Mouse (Mus musculus): ENCODE measurements around the gene Svip. TPM values are rescaled to one million over a fixed set of nuclear protein-coding genes. Genes with fewer than 3 reads are reported as not detected.

The Svip gene
- total RNA-seq, 1 experiment, result 3.3 TPM

DNA sequence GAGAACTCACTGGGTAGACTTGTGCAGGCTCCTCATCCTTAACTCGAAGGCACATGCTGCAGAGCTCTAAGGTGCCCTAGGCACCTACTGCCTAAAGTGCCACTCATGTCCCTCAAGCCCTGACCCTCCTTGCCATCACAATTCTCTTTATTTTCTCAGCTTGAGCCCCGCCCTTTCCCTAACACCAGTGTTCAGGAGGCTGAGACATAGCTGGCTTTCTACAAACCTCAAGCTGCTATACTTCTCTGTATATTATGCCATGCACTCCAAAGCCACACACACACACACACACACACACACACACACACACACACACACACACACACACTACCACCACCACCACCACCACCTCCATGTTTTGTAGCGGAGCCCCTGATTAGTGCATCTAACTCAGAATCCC, 9.8 kb upstream of the Svip start, which contains the start of gene 1700015G11Rik:
1700015G11Rik (minus strand) TSS at position 101 of the 400 bp plus-strand sequence.
- Histone ChIP-seq H3K27ac (ENCODE audit: insufficient read depth, low read depth, low read length, poor library complexity, severe bottlenecking) (no peak within 1 kb of the TSS), H3K4me1 (ENCODE audit: control insufficient read depth in 2 of 2, insufficient read depth in 2 of 2, low read length in 2 of 2, poor library complexity in 1 of 2) (no peaks in the 10 kb centered on the region), H3K9ac (ENCODE audit: insufficient read depth, low read depth, low read length, poor library complexity, severe bottlenecking) (no peak within 1 kb of the TSS), H3K4me3 (ENCODE audit: insufficient read depth in 1 of 2, low read depth in 1 of 2, low read length in 2 of 2, poor library complexity in 1 of 2, severe bottlenecking in 1 of 2) (no peak within 1 kb of the TSS), H3K36me3 (ENCODE audit: control insufficient read depth, insufficient read depth, low read length, poor library complexity, severe bottlenecking) (no peaks in the 10 kb centered on the region), H3K9me3 (ENCODE audit: control insufficient read depth, insufficient read depth, low read depth, low read length) (no peaks in the 10 kb centered on the region)
- DNase-seq (ENCODE audit: low read depth, low spot score), result no peak
- in situ Hi-C loops (cut with MboI; ENCODE audit: low sequenced_read_pairs in 2 of 2, unreplicated experiment in 2 of 2), result no loop called here
- TF ChIP-seq ZC3H11A (IDR thresholded peaks at IDR 0.05; ENCODE audit: borderline replicate concordance, low read depth, low read length), result no peak

DNA sequence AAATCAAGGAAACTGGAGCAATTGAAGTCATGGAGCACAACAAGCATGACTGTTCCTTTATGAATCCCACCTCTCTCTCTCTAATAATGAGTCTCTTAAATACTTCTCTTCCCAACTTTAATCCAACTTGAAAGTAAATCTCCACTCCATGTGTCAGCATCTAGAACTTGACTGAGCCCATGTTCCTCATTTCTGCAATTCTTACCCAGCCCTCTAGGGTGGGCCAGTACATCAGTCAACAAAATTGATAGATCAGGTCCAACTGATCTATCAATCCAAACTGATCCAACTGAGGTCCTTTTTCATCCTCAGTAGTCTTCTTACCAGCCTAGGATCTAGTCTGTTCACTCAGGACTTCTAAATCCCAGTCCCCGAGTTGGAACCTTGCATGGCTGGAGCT, 9.4 kb upstream of the Svip start:
- in situ Hi-C loops (cut with MboI; ENCODE audit: low sequenced_read_pairs in 2 of 2, unreplicated experiment in 2 of 2), result no loop called here
- no peak overlapping the region for H3K9ac ChIP-seq (ENCODE audit: insufficient read depth, low read depth, low read length, poor library complexity, severe bottlenecking)

DNA sequence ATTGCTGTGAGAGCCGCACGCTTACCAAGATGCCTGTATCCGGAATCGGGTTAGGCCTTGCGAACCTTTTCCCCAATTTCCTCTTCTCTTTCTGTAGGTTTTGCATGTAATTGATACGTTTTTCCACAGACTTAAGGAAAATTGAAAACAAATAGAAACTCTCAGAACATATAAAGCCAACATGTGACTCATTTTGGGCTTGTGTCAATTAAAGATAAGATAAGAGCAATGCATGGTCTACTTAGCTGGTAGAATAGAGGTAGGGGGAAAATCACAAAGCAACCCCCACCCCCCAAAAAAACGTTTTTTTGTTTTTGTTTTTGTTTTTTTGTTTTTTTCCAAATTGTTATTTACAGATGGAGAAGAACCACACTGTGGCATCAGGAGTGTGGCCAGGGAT, 7.6 kb upstream of the Svip start:
- Histone ChIP-seq H3K4me1 (ENCODE audit: control insufficient read depth in 2 of 2, insufficient read depth in 2 of 2, low read length in 2 of 2, poor library complexity in 1 of 2) (no peaks in the 10 kb centered on the region), H3K27ac (ENCODE audit: insufficient read depth, low read depth, low read length, poor library complexity, severe bottlenecking) (no peak overlapping the region), H3K9ac (ENCODE audit: insufficient read depth, low read depth, low read length, poor library complexity, severe bottlenecking) (no peak overlapping the region), H3K4me3 (ENCODE audit: insufficient read depth in 1 of 2, low read depth in 1 of 2, low read length in 2 of 2, poor library complexity in 1 of 2, severe bottlenecking in 1 of 2) (no peak overlapping the region), H3K9me3 (ENCODE audit: control insufficient read depth, insufficient read depth, low read depth, low read length) (no peaks in the 10 kb centered on the region), H3K36me3 (ENCODE audit: control insufficient read depth, insufficient read depth, low read length, poor library complexity, severe bottlenecking) (no peaks in the 10 kb centered on the region)
- no peak for DNase-seq (ENCODE audit: low read depth, low spot score)
- in situ Hi-C loops (cut with MboI; ENCODE audit: low sequenced_read_pairs in 2 of 2, unreplicated experiment in 2 of 2), result no loop called here
- no peak for TF ChIP-seq CHD2 (IDR thresholded peaks at IDR 0.05; ENCODE audit: low read depth, low read length)

More for the DNA sequence above, 9.4 kb upstream of the Svip start:
- Histone ChIP-seq H3K4me1 (ENCODE audit: control insufficient read depth in 2 of 2, insufficient read depth in 2 of 2, low read length in 2 of 2, poor library complexity in 1 of 2) (no peaks in the 10 kb centered on the region), H3K4me3 (ENCODE audit: insufficient read depth in 1 of 2, low read depth in 1 of 2, low read length in 2 of 2, poor library complexity in 1 of 2, severe bottlenecking in 1 of 2) (no peak overlapping the region), H3K9me3 (ENCODE audit: control insufficient read depth, insufficient read depth, low read depth, low read length) (no peaks in the 10 kb centered on the region), H3K27ac (ENCODE audit: insufficient read depth, low read depth, low read length, poor library complexity, severe bottlenecking) (no peak overlapping the region), H3K36me3 (ENCODE audit: control insufficient read depth, insufficient read depth, low read length, poor library complexity, severe bottlenecking) (no peaks in the 10 kb centered on the region)
- TF ChIP-seq ZNF384 (IDR thresholded peaks at IDR 0.05; ENCODE audit: low read depth, low read length) (no peak), HCFC1 (IDR thresholded peaks at IDR 0.05; ENCODE audit: borderline replicate concordance, insufficient read depth, low read length) (no peak)
- no peak for DNase-seq (ENCODE audit: low read depth, low spot score)

DNA sequence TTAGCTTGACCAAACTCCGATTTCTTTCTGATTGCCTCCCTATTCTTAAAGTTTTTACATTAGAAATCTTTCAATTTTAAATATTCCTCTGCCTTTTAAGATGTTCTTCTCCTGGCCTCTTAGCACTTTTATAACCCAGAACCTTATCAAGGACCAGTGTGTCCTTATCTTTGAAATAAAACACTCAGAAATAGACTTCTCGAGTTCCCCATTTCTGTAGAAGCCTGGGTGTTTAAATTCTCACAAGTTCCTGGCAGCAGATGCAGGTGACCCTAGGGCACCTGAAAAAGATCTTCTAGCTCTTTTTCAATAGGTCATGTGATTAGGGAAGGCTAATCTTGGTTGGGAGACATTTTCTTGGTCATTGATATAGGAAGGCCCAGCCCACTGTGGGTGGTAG, 1.3 kb upstream of the Svip start:
- in situ Hi-C loops (cut with MboI; ENCODE audit: low sequenced_read_pairs in 2 of 2, unreplicated experiment in 2 of 2), result no loop called here
- no peak for TF ChIP-seq HCFC1 (IDR thresholded peaks at IDR 0.05; ENCODE audit: borderline replicate concordance, insufficient read depth, low read length)
- TF ChIP-seq ZNF384 (IDR thresholded peaks at IDR 0.05; ENCODE audit: low read depth, low read length), result no peak
- TF ChIP-seq CHD2 (IDR thresholded peaks at IDR 0.05; ENCODE audit: low read depth, low read length), result no peak
- TF ChIP-seq MAFK (IDR thresholded peaks at IDR 0.05; ENCODE audit: insufficient read depth, low read depth, low read length), result no peak
- no peak for TF ChIP-seq ZC3H11A (IDR thresholded peaks at IDR 0.05; ENCODE audit: borderline replicate concordance, low read depth, low read length)
- H3K4me3 ChIP-seq (ENCODE audit: insufficient read depth in 1 of 2, low read depth in 1 of 2, low read length in 2 of 2, poor library complexity in 1 of 2, severe bottlenecking in 1 of 2), result no peak overlapping the region
- DNase-seq (ENCODE audit: low read depth, low spot score), result no peak
- H3K27ac ChIP-seq (ENCODE audit: insufficient read depth, low read depth, low read length, poor library complexity, severe bottlenecking), result no peak overlapping the region
- H3K4me1 ChIP-seq (ENCODE audit: control insufficient read depth in 2 of 2, insufficient read depth in 2 of 2, low read length in 2 of 2, poor library complexity in 1 of 2), result peaks cover 3 to 4% of the 10 kb centered on the region in 2 experiments; a peak in 2 of 4 replicates
- no peaks in the 10 kb centered on the region for H3K9me3 ChIP-seq (ENCODE audit: control insufficient read depth, insufficient read depth, low read depth, low read length)
- H3K9ac ChIP-seq (ENCODE audit: insufficient read depth, low read depth, low read length, poor library complexity, severe bottlenecking), result no peak overlapping the region
- H3K36me3 ChIP-seq (ENCODE audit: control insufficient read depth, insufficient read depth, low read length, poor library complexity, severe bottlenecking), result no peaks in the 10 kb centered on the region

DNA sequence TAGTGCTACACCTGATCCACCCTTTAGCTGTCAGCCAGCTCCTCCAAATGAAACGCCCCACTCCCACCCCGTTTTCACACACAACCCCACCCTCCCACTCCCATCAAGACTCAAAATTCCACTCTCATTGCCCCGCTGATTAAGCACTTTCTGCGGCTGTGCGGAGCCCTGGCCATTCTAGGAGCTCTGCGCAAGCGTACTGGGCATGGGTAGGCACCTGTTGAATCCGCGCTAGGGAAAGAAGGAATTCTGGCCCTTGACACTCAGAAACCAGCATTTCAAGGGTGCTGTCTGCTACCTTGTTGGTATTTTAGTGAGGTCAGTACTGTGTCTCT, 445 bp upstream of the Svip start:
- no peak overlapping the region for H3K27ac ChIP-seq (ENCODE audit: insufficient read depth, low read depth, low read length, poor library complexity, severe bottlenecking)
- H3K9me3 ChIP-seq (ENCODE audit: control insufficient read depth, insufficient read depth, low read depth, low read length), result no peaks in the 10 kb centered on the region
- no peaks in the 10 kb centered on the region for H3K36me3 ChIP-seq (ENCODE audit: control insufficient read depth, insufficient read depth, low read length, poor library complexity, severe bottlenecking)
- H3K4me3 ChIP-seq (ENCODE audit: insufficient read depth in 1 of 2, low read depth in 1 of 2, low read length in 2 of 2, poor library complexity in 1 of 2, severe bottlenecking in 1 of 2), result peak overlapping the region; percentile 62 to 76
- peak overlapping the region; percentile 51 for H3K9ac ChIP-seq (ENCODE audit: insufficient read depth, low read depth, low read length, poor library complexity, severe bottlenecking)
- in situ Hi-C loops (cut with MboI; ENCODE audit: low sequenced_read_pairs in 2 of 2, unreplicated experiment in 2 of 2), result no loop called here
- no peak for DNase-seq (ENCODE audit: low read depth, low spot score)
- TF ChIP-seq ZC3H11A (IDR thresholded peaks at IDR 0.05; ENCODE audit: borderline replicate concordance, low read depth, low read length) (no peak), MAFK (IDR thresholded peaks at IDR 0.05; ENCODE audit: insufficient read depth, low read depth, low read length) (no peak), ZNF384 (IDR thresholded peaks at IDR 0.05; ENCODE audit: low read depth, low read length) (no peak), HCFC1 (IDR thresholded peaks at IDR 0.05; ENCODE audit: borderline replicate concordance, insufficient read depth, low read length) (no peak), CHD2 (IDR thresholded peaks at IDR 0.05; ENCODE audit: low read depth, low read length) (no peak)
- H3K4me1 ChIP-seq (ENCODE audit: control insufficient read depth in 2 of 2, insufficient read depth in 2 of 2, low read length in 2 of 2, poor library complexity in 1 of 2), result peaks cover 3 to 4% of the 10 kb centered on the region in 2 experiments; a peak in 2 of 4 replicates

Data from ES-E14 (cell line).